Mouse (Mus musculus): ENCODE measurements around the gene Chn1. TPM values are rescaled to one million over a fixed set of nuclear protein-coding genes. Genes with fewer than 3 reads are reported as not detected.
A peak's percentile ranks its signal among the peaks of the same experiment; 100 is the strongest.

Gene Chn1
- polyA plus RNA-seq, 1 experiment from 2014 or later = 14.4 TPM

DNA sequence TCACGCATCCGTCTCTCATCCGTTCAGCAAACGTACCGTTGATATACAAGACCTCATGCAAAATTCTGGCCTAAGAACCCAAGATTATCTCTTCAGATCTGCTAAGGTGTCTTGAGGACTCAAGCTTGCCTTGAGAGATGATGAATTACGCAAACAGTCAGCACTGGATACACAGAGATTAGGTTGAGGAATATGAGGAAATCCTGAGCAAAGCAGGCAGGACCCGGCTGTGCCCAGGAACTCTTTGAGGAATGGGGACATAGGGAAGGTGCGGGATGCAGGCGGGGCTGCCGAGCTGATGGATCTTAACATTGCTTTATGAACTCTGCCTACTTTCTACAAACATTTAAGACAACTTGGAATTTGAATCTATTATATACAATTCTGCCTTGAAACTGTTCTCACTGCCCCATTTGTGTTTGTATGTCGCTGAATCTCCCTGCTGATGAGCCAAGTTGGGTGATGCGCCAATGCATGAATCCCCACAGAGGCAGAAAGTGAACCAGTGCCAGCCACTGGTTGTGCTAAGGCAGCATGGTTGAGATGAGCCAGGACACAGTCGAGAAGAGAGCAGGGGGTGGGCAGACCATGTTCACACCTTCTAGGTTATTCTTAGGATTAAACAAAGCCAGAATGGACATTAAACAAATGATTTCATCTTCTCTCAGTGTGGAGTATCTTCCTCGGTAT lies 5.3 kb upstream of the Chn1 start:
- WGBS = 76% methylated on average over 14 of the region's 14 CpGs
- Histone ChIP-seq H3K36me3 (no peaks in the 10 kb centered on the region), H3K4me2 (no peak overlapping the region), H3K4me1 (replicated peaks) (peaks cover 15% of the 10 kb centered on the region; the same call in 1 of the 2 replicates), H3K27me3 (replicated peaks) (no peaks in the 10 kb centered on the region), H3K27ac (ENCODE audit: poor library complexity, severe bottlenecking) (no peak overlapping the region), H3K9me3 (replicated peaks) (peaks cover 4% of the 10 kb centered on the region; the same call in 1 of the 2 replicates), H3K9ac (no peak overlapping the region), H3K4me3 (no peak overlapping the region)
- ATAC-seq (ENCODE audit: insufficient number of reproducible peaks, low FRiP score) = no peak

GRCm38 (mm10) chr2:73779796-73780195 lies 4.7 kb upstream of the Chn1 start:
- Histone ChIP-seq H3K36me3 (no peaks in the 10 kb centered on the region), H3K4me1 (replicated peaks) (peaks cover 15% of the 10 kb centered on the region; the same call in 1 of the 2 replicates), H3K9ac (no peak overlapping the region), H3K9me3 (replicated peaks) (peaks cover 4% of the 10 kb centered on the region; the same call in 1 of the 2 replicates), H3K4me2 (no peak overlapping the region), H3K4me3 (no peak overlapping the region), H3K27me3 (replicated peaks) (no peaks in the 10 kb centered on the region), H3K27ac (ENCODE audit: poor library complexity, severe bottlenecking) (no peak overlapping the region)
- WGBS = 53% methylated on average over 7 of the region's 7 CpGs
- ATAC-seq (ENCODE audit: insufficient number of reproducible peaks, low FRiP score) = no peak

DNA sequence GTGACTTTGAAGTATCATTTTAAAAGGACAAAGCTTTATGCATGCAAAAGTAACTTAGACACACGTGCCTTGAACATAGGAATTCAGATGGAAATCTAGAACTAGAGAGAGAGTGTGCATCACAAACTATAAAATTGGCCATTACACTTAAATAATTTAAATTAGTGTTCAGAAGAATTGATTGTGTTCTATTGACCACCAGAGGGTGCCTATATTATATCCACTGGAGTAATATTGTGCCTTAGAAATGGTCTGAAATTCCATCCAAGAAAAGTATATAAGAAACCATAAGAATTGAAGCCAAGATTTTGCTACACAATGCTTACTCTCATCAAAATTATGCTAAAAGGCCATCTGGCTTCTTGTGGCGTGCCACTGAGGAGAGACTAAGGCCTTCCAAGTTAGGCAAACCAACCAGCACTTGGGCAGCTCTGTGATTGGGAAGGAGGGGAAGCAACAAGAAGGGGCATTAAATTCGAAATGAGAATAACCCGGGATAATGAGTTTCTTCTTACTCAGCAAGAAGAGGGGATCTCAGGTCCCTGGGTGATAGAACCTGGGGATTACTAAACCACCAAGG lies 4.0 kb upstream of the Chn1 start:
- Histone ChIP-seq H3K4me1 (replicated peaks) (peaks cover 15% of the 10 kb centered on the region; the same call in 1 of the 2 replicates), H3K36me3 (no peaks in the 10 kb centered on the region), H3K4me3 (no peak overlapping the region), H3K9me3 (replicated peaks) (no peaks in the 10 kb centered on the region), H3K27me3 (replicated peaks) (no peaks in the 10 kb centered on the region), H3K4me2 (no peak overlapping the region), H3K27ac (ENCODE audit: poor library complexity, severe bottlenecking) (no peak overlapping the region), H3K9ac (no peak overlapping the region)
- WGBS = 68% methylated on average over 4 of the region's 4 CpGs
- ATAC-seq (ENCODE audit: insufficient number of reproducible peaks, low FRiP score) = no peak

- no peak overlapping the region for H3K9ac ChIP-seq
- no peaks in the 10 kb centered on the region for H3K9me3 ChIP-seq (replicated peaks)
- no peaks in the 10 kb centered on the region for H3K36me3 ChIP-seq
- H3K27me3 ChIP-seq (replicated peaks) = no peaks in the 10 kb centered on the region
- H3K27ac ChIP-seq (ENCODE audit: poor library complexity, severe bottlenecking) = no peak overlapping the region
- peaks cover 16% of the 10 kb centered on the region for H3K4me1 ChIP-seq (replicated peaks)
- H3K4me3 ChIP-seq = no peak overlapping the region
- no peak overlapping the region for H3K4me2 ChIP-seq
- no peak for ATAC-seq (ENCODE audit: insufficient number of reproducible peaks, low FRiP score)
- WGBS = 36% methylated on average over 4 of the region's 4 CpGs
Measured at GRCm38 (mm10) chr2:73776936-73777335, 1.8 kb upstream of the Chn1 start.

DNA sequence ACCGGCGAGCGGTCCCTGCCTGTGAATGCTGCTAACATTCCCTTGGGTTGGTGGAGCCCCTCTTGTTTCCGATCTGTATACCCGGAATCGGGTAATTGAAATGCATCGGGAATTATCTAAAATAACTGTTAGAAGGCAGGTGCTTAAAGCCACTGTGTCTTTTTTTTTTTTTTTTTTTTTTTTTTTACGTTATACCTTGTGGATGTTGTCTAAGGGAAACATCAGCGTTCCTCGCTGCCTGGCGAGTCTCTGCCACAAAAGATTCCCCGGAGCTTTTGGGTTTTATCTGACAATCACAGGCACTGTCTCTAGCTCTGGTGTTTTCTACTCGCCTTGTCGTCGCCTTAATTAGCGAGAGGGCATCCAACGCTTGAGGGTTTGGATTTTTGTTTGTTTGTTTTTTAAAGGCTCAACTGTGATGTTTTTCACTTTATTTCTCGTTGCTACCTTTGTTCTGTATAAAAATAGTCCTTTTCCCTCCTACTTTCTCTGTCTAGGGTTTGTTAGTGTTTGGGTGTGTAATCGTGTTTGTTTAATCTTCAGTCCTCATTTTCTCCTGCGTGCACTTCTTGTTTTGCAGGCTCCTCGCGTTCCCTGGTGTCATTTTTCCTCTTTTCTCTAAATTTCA lies 651 bp upstream of the Chn1 start:
- H3K4me3 ChIP-seq = peak overlapping the region; percentile 100
- no peaks in the 10 kb centered on the region for H3K36me3 ChIP-seq
- ATAC-seq (ENCODE audit: insufficient number of reproducible peaks, low FRiP score) = no peak
- WGBS = under 1% methylated on average over 22 of the region's 22 CpGs
- H3K27ac ChIP-seq (ENCODE audit: poor library complexity, severe bottlenecking) = no peak overlapping the region
- H3K4me1 ChIP-seq (replicated peaks) = peaks cover 16% of the 10 kb centered on the region
- no peaks in the 10 kb centered on the region for H3K9me3 ChIP-seq (replicated peaks)
- peak overlapping the region; percentile 83 for H3K4me2 ChIP-seq
- peak overlapping the region; percentile 93 for H3K9ac ChIP-seq
- H3K27me3 ChIP-seq (replicated peaks) = no peaks in the 10 kb centered on the region

DNA sequence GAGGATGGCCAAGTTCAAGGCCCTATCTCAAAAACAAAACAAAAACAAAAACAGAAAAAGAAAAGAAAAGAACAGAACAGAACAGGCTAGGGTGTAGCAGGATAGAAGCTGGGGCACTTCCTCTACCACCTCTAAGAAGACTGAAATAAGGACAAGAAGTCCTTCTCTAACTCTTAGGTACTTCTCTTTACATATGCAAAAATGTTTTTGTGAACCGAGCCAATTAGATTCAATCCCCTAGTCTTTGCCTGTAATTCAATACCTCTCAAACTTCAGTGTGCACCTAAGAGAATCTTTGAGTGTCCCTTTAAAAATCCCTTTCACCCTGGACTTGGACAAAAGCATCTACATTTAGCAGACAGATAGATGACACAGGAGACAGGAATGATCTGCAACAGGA lies 2.2 kb downstream of the Chn1 start:
- WGBS = 41% methylated on average over 1 of the region's 1 CpGs
- no peaks in the 10 kb centered on the region for H3K36me3 ChIP-seq
- no peak for ATAC-seq (ENCODE audit: insufficient number of reproducible peaks, low FRiP score)
- H3K9me3 ChIP-seq (replicated peaks) = no peaks in the 10 kb centered on the region
- no peak overlapping the region for H3K4me3 ChIP-seq
- H3K4me1 ChIP-seq (replicated peaks) = peaks cover 13% of the 10 kb centered on the region
- H3K27me3 ChIP-seq (replicated peaks) = no peaks in the 10 kb centered on the region
- H3K4me2 ChIP-seq = peak overlapping the region; percentile 11; the same call in 1 of the 2 replicates
- no peak overlapping the region for H3K27ac ChIP-seq (ENCODE audit: poor library complexity, severe bottlenecking)
- no peak overlapping the region for H3K9ac ChIP-seq

- Histone ChIP-seq H3K9me3 (replicated peaks) (no peaks in the 10 kb centered on the region), H3K27ac (ENCODE audit: poor library complexity, severe bottlenecking) (no peak overlapping the region), H3K4me1 (replicated peaks) (peaks cover 23% of the 10 kb centered on the region), H3K4me2 (no peak overlapping the region), H3K27me3 (replicated peaks) (no peaks in the 10 kb centered on the region), H3K4me3 (no peak overlapping the region), H3K9ac (no peak overlapping the region), H3K36me3 (no peaks in the 10 kb centered on the region)
- 72% methylated on average over 4 of the region's 4 CpGs for WGBS
- ATAC-seq (ENCODE audit: insufficient number of reproducible peaks, low FRiP score) = no peak
Measured at GRCm38 (mm10) chr2:73768669-73769068, 6.5 kb downstream of the Chn1 start.

DNA sequence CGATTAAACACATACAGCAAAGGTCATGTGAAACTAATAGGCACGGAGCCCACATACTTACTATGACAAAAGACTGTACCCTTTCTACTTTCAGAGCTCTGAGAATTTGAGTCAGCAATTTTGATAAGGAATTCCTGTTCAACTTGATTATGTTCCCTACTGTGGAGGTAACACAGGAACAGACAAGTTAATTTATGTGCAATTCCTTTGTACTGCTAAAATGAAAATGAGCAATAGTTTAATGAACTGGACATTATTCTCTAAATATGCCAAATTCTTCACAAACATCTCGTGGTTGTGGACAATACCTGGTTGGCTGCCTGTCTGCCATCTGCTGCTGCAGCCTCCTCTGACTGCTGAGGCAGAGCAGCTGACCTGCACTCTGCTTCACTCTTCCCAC lies 11.6 kb downstream of the Chn1 start:
- H3K9me3 ChIP-seq (replicated peaks) = no peaks in the 10 kb centered on the region
- H3K27me3 ChIP-seq (replicated peaks) = no peaks in the 10 kb centered on the region
- H3K9ac ChIP-seq = no peak overlapping the region
- no peak overlapping the region for H3K27ac ChIP-seq (ENCODE audit: poor library complexity, severe bottlenecking)
- no peak overlapping the region for H3K4me2 ChIP-seq
- WGBS = 59% methylated on average over 3 of the region's 3 CpGs
- H3K4me3 ChIP-seq = no peak overlapping the region
- H3K36me3 ChIP-seq = no peaks in the 10 kb centered on the region
- no peak for ATAC-seq (ENCODE audit: insufficient number of reproducible peaks, low FRiP score)
- H3K4me1 ChIP-seq (replicated peaks) = peaks cover 14% of the 10 kb centered on the region

DNA sequence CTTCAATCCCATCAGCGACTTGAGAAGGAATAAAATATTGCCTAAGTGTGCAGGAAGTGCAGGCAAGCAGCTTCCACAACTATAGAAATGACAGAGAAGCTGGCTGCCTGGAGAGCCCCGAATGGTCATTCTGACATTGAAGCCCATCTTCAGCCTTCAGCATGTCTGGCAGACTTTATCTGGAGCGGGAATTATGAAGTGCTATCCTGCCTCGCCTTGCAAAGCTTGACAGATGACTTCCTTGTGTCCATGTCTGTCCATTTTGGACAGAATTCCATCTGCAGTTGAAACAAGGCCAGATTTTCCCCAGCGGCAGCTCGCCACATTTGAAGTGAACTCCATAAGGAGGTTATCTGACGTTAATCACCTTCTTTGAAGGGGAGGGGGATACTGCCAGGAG lies 15.2 kb downstream of the Chn1 start:
- WGBS = 67% methylated on average over 7 of the region's 7 CpGs
- no peak overlapping the region for H3K27ac ChIP-seq (ENCODE audit: poor library complexity, severe bottlenecking)
- H3K4me3 ChIP-seq = no peak overlapping the region
- H3K36me3 ChIP-seq = peaks cover 7% of the 10 kb centered on the region
- H3K27me3 ChIP-seq (replicated peaks) = no peaks in the 10 kb centered on the region
- ATAC-seq (ENCODE audit: insufficient number of reproducible peaks, low FRiP score) = no peak
- peaks cover 14% of the 10 kb centered on the region for H3K4me1 ChIP-seq (replicated peaks)
- no peak overlapping the region for H3K9ac ChIP-seq
- H3K9me3 ChIP-seq (replicated peaks) = peaks cover under 1% of the 10 kb centered on the region; the same call in 1 of the 2 replicates
- no peak overlapping the region for H3K4me2 ChIP-seq

DNA sequence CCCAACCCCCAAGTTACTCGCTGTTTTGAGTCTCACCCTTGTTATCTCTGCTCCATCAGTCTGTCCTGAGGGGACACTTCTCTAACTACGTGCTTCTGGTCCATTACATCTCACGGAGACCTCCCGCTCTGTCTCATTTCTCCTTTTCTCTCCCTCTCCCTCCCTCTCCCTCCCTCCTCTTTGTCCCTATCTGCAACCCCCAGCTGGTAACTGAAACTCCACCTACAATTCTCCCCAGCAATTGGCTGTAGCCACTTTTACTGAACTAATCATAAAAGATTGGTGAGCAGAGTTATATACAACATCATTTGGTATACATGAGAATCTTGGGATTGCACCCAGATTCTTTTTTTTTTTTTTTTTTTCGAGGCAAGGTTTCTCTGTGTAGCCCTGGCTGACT lies 16.1 kb downstream of the Chn1 start:
- no peak for ATAC-seq (ENCODE audit: insufficient number of reproducible peaks, low FRiP score)
- Histone ChIP-seq H3K4me1 (replicated peaks) (peaks cover 6% of the 10 kb centered on the region), H3K4me3 (no peak overlapping the region), H3K27me3 (replicated peaks) (no peaks in the 10 kb centered on the region), H3K9me3 (replicated peaks) (peaks cover 3% of the 10 kb centered on the region; the same call in 1 of the 2 replicates), H3K9ac (no peak overlapping the region), H3K4me2 (no peak overlapping the region), H3K36me3 (peaks cover 8% of the 10 kb centered on the region), H3K27ac (ENCODE audit: poor library complexity, severe bottlenecking) (no peak overlapping the region)
- WGBS = 79% methylated on average over 5 of the region's 5 CpGs

DNA sequence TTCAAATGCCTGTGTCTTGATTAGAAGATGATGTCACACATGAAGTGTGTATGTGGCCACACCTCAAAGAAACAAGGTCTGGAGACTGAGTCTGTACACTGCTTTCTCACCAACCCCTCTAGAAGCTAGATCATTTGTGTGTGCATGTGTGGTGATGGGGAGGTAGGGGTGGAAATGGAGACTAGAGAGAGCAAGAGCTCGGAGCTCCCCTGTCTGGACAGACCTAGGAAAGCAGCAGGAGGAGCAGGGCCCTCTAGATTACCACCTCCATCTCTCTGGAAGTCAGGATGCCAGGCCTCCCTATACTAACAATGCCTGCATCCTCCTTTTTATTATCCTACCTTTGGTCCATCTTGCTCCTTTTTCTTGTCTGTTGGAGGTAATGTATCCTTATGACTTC lies 27.8 kb downstream of the Chn1 start:
- 82% methylated on average over 1 of the region's 1 CpGs for WGBS
- ATAC-seq (ENCODE audit: insufficient number of reproducible peaks, low FRiP score) = no peak
- H3K27me3 ChIP-seq (replicated peaks) = no peaks in the 10 kb centered on the region
- H3K36me3 ChIP-seq = no peaks in the 10 kb centered on the region
- no peaks in the 10 kb centered on the region for H3K4me1 ChIP-seq (replicated peaks)
- no peak overlapping the region for H3K4me3 ChIP-seq
- H3K27ac ChIP-seq (ENCODE audit: poor library complexity, severe bottlenecking) = no peak overlapping the region
- no peak overlapping the region for H3K9ac ChIP-seq
- H3K4me2 ChIP-seq = no peak overlapping the region
- H3K9me3 ChIP-seq (replicated peaks) = no peaks in the 10 kb centered on the region
